Mouse (Mus musculus): Measurements from ENCODE around the gene Alpk1.

- TF ChIP-seq CTCF (IDR thresholded peaks at IDR 0.05; ENCODE audit: low read depth) = no peak
- no peak for TF ChIP-seq EP300 (IDR thresholded peaks at IDR 0.05; ENCODE audit: low read depth)
These were observed 36.5 kb downstream of the Alpk1 start for GRCm38 (mm10) chr3:127743614-127744365.

All from liver, embryonic 14.5 days (tissue).